Mouse (Mus musculus): ENCODE results near the gene Psmd13.

DNA sequence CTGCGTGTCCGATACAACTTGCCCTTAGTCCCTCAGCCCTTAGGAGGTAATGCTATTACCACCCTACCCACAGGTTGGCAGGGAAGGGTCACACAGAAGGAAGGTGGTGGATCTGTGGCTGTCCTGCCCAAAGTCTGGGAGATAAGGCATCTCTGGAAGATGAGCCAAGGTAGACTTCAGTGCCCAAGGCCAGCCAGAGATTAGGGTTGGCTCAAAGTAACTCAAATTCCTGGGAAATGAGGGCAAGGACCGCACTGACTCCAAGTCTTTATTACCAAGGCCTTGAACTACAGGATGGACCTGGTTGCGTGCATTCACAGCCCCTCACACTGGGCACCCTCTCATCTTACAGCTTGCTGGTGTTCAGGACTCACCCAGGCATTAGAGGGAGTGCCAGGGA is 29.9 kb upstream of the Psmd13 start:
- TF ChIP-seq POLR2A (IDR thresholded peaks at IDR 0.05; ENCODE audit: borderline replicate concordance, extremely low read depth, low read depth, low read length) (no peak), CTCF (IDR thresholded peaks at IDR 0.05; ENCODE audit: insufficient read depth, low read length) (no peak)
